Mouse (Mus musculus): ENCODE measurements around the gene Hist2h3b.
A peak's percentile ranks its signal among the peaks of the same experiment; 100 is the strongest.
"Not testable (repeated sequence)": the region's sequence is repeated elsewhere in the genome, so short reads cannot be mapped to it uniquely, and the experiment has no call there.

The Hist2h3b gene

DNA sequence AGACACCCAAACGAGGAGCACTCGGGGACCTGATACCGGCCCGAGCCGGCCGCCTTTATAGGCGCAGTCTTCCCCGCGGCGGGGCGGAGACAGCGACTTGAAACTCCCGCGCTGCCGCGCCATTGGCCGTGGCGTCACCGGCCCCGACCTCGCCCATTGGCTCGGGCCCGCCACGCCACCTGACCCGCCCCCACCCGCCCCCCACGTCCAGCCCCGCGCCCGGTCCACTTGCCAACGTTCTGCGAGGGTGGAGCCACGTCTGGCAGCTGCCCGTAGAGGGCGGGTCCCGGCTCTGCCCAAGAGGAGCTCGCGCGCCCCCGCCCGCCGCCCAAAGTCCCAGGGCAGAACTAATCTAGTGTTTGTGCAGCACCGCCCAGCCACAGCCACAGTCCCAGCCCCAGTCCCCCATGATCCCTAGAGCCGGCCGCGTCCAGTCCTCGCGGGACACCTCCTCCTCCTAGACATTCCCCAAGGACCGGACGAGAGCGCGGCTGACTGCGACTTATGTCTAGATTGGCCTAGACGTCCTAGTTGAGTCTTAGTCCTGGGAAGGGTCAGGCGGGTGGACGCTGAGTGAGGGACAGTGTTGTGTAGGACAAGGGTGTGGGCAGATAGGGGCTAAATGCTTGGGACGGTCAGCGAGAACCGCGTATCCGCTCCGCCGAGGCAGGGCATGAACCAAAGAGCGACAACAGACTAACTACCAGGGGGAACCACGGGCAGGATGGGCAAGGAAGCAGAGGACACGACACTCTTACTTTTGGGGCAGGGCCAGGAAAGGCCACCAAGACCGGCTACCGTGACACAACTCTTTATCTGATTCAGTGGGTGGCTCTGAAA, 29.3 kb upstream of the Hist2h3b start, which contains the start of gene Hist2h3c2:
Gene Hist2h3c2 (minus strand): TSS at position 174 of the 840 bp plus-strand sequence.
- not testable (repeated sequence) for DNase-seq (ENCODE audit: low spot score)

DNA sequence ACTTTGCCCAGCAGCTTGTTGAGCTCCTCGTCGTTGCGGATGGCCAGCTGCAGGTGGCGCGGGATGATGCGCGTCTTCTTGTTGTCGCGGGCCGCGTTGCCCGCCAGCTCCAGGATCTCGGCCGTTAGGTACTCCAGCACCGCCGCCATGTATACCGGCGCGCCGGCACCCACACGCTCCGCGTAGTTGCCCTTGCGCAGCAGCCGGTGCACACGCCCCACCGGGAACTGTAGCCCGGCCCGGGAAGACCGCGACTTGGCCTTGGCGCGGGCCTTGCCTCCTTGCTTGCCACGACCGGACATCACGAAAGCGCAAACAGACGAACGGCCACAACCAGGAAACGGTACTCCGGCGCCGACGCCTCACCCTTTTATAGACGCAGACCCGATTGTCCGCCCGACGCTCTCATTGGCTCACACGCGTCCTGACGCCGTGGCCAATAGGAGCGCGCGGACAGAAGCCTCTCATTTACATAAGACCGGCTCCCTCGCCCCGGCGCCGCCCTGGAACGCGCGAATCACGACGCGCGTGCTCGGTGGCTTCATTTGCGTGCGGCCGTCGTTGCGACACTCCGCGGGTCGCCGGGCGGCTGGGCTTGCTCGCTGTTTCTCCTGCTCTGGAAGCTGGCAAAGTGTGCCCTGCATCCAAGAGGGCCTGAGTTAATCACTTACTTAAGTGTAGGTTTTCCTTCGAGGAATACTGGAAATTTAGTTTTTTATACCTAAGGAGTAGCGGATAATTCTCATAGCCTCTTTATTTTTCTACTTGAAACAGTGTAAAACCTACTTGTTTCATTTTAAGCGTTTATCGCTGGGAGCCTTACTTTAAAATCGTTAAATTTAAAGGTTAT, 28.3 kb upstream of the Hist2h3b start, which contains the start of gene Hist2h2aa2:
Gene Hist2h2aa2 (minus strand): TSS at position 328 of the 850 bp plus-strand sequence.
- DNase-seq (ENCODE audit: low spot score) = peak; percentile 85

DNA sequence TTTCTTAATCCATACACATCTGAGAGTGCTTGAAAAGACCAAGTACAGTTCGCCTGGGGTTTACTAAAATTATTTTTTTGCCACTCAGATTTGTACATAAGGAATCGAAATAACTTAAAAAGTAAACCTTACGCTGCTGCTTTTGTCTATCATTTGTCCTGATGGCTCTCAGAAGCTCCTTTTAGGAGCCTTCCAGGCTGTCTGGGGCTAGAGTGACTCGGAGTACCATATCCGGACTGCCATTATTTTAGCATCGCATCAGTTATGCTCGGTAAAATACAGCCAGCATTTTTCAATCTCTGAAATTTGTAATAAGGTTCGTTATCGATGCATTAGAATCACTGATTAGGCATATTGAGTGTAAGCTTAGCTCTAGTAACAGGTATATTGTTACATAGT, 27.7 kb upstream of the Hist2h3b start:
- DNase-seq (ENCODE audit: low spot score) = no peak

DNA sequence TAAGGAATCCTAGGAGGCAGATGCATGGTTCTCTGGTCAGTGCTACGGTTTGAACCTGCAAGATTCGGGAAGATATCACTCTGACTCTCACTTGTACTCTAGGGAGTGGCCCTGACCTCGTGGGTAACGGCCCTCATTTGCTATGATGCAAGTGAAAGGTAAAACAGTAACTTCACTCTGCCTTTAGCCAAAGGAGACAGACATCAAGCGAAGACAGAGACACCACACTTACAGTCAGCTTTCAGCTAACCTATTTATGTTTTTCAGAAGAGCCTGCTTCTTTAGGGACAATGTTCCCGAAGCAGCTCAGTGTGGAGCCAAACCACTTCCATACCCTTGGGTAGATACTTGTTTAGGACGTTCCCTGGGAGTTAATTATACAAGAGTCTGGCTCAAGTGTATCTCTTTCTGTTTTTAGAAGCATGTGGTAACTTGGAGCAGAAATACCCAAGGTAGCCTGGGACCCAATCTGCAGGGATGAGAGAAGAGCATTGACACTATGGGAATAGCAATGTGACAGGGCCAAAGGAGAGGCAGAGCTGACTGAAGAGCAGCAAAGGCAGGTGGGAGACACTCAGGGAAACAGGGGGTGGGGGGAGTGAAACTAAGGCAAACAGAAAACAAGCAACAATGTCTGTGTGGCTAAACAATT, 24.4 kb upstream of the Hist2h3b start:
- no peak for DNase-seq (ENCODE audit: low spot score)

DNA sequence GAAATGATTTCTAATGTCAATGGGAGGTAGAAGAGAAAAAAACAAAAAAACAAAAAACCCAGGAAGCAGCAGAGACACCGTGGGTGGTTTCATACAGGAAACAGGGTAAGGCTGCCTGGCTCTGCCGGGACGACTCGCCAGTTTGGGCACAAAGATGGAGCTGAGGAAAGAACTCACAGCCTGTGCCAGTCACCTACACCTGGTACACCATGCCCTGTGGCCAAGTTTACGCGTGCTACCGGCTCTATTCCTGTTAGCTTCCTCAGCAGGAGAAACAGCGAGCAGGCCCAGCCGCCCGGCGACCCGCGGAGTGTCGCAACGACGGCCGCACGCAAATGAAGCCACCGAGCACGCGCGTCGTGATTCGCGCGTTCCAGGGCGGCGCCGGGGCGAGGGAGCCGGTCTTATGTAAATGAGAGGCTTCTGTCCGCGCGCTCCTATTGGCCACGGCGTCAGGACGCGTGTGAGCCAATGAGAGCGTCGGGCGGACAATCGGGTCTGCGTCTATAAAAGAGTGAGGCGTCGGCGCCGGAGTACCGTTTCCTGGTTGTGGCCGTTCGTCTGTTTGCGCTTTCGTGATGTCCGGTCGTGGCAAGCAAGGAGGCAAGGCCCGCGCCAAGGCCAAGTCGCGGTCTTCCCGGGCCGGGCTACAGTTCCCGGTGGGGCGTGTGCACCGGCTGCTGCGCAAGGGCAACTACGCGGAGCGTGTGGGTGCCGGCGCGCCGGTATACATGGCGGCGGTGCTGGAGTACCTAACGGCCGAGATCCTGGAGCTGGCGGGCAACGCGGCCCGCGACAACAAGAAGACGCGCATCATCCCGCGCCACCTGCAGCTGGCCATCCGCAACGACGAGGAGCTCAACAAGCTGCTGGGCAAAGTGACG, 23.2 kb upstream of the Hist2h3b start, which contains the start of gene Hist2h2aa1:
Gene Hist2h2aa1 (plus strand): TSS at position 495 of the 884 bp plus-strand sequence.
- DNase-seq (ENCODE audit: low spot score) = peak; percentile 80

DNA sequence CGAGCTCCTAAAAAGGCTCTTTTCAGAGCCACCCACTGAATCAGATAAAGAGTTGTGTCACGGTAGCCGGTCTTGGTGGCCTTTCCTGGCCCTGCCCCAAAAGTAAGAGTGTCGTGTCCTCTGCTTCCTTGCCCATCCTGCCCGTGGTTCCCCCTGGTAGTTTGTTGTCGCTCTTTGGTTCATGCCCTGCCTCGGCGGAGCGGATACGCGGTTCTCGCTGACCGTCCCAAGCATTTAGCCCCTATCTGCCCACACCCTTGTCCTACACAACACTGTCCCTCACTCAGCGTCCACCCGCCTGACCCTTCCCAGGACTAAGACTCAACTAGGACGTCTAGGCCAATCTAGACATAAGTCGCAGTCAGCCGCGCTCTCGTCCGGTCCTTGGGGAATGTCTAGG, 22.4 kb upstream of the Hist2h3b start:
- not testable (repeated sequence) for DNase-seq (ENCODE audit: low spot score)

DNA sequence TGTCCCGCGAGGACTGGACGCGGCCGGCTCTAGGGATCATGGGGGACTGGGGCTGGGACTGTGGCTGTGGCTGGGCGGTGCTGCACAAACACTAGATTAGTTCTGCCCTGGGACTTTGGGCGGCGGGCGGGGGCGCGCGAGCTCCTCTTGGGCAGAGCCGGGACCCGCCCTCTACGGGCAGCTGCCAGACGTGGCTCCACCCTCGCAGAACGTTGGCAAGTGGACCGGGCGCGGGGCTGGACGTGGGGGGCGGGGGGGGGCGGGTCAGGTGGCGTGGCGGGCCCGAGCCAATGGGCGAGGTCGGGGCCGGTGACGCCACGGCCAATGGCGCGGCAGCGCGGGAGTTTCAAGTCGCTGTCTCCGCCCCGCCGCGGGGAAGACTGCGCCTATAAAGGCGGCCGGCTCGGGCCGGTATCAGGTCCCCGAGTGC, 22.0 kb upstream of the Hist2h3b start, which contains the start of gene Hist2h3c1:
Gene Hist2h3c1 (plus strand): TSS at position 259 of the 430 bp plus-strand sequence.
- not testable (repeated sequence) for DNase-seq (ENCODE audit: low spot score)

DNA sequence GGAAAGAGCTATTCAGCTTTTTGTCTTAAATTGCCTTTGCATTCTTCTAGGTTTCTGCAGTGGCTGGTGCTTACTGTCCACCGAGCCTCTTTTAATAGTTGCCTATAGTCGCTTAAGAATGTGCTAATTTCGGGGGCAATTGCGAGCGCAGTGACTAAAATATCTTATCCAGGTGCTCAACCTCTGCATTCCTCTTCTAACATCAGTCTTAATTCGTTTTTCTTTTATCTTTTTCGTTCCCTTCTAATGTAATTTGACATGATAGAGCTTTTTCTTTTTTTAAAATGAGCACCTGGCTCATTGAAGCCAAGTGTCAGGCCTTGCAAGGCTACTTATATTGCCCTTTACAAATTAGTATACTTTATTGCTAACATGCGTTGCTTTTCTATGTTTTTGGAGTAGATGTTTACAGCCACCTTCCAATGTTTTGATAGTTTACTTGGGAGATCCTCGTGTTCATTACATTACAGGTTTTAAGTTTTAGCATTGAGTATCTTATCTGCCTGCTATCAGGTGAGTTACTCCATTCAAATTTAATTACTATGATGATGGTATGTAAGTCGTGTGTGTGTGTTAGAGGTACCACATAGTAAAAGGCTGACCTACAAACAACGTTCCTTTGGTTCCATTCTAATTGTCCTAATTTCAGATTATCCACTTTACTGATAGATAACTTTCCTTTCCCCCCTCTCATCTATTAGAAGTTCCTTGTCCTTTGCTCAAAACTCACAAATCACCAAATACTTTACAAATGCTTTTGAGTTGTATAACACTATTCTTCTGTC, 20.9 kb upstream of the Hist2h3b start:
- no peak for DNase-seq (ENCODE audit: low spot score)

DNA sequence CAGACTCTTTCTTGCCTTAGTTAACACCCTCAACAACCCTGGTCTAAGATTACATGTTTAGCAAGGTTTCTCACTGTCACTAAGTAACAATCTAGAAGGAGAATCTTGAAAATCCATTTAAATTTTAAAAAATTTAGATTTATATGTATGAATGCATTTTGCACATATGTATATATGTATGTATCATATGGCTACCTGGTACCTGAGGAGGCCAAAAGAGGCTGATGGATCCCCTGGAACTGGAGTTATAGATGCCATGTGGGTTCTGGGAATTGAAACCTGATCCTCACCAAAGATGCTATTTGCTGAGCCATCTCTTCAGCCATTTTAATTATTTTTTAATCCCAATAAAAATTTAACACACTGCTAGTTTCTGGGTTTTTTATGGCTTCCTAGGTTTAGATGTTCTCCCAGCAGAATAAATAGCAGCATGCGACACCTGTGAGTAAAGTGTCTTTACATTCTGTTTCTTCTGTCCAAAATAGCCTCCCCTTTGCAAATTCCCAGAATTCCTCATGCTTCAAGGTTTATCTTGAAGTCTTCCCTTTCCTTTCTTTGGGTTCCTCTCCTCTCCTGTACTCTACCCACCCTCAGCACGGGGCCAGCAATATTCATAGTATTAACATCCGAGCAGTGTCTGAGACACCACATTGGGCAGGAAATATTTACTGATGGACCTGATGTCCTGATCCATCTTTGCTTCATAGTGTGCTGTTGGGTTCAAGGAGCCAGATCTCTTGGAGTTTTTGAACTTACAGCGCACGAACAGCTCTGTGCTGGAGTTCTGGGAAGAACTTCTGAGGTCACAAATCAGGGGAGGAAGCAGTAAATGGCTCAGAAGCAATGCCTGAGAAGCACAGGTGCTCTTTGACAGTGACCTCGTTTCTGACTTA, 20.1 kb upstream of the Hist2h3b start:
- no peak for DNase-seq (ENCODE audit: low spot score)

DNA sequence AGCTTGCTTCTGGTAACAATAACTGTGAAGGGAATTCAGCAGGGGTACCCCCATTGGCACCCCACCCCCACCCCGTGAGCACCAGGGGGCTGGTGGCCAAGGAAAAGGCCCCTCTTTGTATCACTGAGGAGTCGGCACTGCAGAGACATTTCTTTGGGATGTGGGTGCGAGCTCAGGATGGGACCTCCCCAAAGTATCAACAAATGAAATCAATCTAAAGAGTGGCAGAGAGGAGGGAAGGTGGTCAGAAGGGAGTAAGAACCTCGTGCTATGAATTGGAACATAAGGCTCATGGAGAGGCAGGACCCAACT, 19.5 kb upstream of the Hist2h3b start:
- no peak for DNase-seq (ENCODE audit: low spot score)

DNA sequence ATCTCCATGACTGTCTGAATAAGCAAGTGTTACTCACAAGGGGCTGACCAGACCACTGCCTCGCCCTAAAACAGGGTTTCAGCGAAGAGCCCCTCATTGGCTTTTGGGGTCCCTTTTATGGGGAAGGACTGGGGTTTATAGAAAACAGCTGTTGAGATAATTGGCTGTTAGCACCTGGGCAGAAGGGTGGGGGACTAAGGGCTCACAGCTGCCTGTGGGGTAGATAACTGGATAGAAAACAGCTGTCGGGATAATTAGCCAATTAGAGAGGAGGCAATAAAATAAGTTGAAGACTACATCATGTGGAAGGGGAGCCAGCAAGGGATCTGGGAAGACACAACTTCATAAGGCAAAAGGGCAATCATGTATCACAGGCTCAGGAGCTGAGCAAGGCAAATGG, 17.6 kb upstream of the Hist2h3b start:
- DNase-seq (ENCODE audit: low spot score) = no peak

DNA sequence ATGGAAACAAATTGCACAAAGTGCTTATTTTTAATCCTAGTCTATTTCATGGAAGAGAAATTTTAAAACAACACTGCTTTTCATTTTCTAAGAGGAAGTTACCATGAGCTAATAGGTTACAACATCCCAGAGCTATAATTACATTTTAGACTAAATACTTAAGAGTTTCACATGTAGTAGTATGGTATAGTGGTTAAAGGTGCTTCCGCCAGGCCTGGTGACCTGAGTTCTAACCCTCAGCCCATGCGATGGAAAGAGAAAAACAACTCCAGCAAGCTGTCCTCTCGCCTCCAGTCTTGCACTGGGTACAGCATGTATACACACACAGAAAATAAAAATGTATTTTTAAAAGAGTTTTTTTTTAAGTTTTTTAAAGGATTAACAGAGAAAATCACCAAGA, 16.7 kb upstream of the Hist2h3b start:
- no peak for DNase-seq (ENCODE audit: low spot score)

DNA sequence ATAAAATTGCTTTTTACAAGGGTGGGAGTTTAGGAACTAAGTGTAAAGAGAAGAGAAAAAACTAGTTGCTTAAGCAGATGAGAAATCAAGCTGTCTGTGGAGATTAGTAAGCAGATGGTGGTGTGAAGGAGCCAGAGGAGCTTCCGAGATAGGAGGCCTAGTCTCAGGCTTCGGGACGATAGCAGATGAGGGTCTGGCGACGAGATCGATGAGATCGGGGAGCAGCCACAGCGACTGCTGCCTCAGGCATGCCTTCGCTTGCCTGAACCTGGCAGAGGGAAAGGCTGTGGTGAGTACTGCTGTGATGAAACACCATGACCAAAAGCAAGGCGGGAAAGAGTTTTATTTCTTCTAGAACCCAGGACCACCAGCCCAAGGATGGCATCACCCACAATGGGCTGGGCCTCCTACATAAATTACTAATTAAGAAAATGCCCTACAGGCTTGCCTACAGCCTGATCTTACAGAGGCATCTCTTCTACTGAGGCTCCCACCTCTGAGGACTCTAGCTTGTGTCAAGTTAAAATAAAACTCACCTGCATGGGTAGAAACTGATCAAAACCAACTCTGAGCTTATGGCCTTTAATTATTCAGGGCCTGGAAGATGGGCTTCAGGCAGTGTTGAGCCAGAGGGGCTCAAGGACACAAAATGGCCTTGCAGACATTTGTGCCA, 13.6 kb upstream of the Hist2h3b start:
- DNase-seq (ENCODE audit: low spot score) = no peak

DNA sequence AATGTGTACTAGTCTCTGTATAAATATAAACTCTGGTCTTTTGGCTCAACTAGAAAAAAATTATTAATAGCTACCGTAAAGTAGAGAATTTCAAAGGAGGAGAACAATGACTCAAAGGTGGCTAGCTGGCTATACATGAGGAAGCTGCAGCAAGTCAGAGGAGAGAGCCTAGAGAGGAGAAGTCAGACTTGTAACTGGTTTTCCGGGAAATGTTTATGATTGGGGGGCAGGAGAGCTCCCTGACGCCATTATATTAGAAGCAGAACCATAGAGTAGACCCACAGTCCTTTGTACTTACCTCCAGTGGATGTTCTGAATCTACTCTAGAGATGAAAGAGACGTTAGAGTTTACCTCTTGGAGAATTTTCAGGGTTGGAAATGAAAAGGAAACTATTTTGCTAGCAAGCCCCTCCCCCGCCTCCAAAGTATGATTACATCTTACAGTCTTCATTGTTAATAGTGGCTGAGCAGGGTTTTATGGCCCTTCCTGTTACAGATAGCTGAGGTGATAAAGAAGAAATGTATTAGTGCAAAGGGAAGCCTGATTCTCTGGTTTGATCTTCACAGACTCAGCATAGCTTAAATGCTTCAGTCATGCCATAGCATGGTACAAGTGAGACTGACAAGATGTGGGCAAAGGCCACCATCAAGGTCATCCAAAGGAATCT, 12.4 kb upstream of the Hist2h3b start:
- no peak for DNase-seq (ENCODE audit: low spot score)

DNA sequence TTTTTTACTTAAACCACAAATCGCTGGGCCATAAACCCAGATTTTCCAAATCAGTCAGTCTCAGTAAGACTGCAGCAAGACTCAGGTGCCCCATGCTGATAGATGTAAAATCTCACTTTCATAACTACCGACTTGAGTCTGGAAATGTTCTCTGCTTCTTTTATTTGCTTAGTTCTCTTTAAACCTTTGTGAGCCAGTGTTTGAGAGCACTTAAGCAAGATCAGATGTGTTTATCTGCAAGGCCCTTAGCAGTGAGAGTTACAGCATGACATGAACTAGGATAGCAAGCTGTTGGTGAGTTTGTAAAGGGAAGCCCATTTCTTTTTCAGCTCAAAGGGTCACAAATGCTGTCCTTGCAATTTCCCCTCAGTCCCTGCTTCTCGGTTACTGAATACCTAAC, 11.3 kb upstream of the Hist2h3b start:
- no peak for DNase-seq (ENCODE audit: low spot score)

DNA sequence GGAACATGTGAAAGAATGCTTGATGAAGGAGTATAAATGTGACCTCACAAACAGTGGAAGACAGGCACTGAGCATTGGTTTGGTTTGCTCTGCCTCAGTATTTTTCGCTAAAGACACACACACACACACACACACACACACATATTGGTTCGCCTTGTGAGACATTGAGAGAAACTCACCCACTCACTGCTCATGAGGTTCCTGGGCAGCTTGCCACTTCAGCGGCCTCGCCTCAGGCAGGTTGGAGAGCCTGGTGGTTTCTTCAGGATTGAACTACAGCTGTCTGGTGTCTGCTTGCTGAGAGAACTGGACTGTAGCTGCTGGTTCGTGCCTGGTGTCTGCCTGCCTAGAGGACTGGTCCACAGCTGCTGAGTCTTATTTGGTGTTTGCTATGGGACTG, 8.2 kb upstream of the Hist2h3b start:
- DNase-seq (ENCODE audit: low spot score) = no peak

DNA sequence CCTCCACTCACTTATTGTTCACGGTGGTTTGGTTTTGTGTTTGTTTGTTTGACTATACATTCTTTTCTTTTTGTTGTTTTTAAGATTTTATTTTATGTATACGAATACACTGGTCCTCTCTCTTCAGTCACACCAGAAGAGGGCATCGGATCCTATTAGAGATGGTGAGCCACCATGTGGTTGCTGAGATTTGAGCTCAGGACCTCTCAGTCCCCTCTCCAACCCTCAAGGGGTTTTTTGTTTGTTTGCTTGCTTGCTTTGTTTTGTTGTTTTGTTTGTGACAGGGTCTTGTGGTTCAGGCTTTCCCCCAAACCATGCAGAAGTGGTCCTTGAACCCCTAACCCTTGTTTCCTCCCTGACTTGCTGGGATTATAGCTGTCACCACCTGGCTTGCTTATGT, 6.8 kb upstream of the Hist2h3b start:
- DNase-seq (ENCODE audit: low spot score) = no peak

DNA sequence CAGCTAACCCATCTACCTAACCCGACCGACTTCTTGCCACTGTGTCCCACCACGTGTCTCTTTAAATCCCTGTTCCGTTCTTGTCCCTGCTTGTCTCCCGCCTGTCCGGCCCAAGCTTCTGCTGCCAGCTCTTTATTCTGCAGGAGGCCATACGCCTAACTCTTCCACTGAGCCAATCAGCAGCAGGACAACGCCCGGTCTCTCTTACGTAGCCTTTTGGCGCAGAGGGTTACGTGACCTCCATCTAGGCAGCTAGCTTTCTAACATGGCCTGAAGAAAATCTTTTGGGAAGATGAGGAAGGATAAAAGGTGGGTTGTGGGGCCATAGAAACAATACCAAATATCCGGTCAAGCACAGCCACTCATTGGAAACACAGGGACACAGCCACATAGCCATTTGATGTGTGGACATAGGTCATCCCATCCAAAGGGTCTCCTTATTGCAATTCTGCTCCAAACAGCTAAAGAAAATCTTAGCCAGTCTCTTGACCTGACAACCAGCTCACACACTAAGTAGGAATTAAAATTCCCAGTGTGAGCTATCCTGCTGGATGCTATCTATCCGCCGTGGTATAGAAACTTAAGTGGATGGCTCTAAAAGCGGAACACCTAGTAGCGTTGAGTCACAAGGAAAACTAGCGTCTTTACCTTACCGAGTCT, 6.1 kb upstream of the Hist2h3b start:
- peak; percentile 81 for DNase-seq (ENCODE audit: low spot score)
